Mouse (Mus musculus) CD4-positive naive resting alpha-beta T cell, adult 57 days (primary cell): ENCODE measurements around the gene Amigo1. TPM values are rescaled to one million over a fixed set of nuclear protein-coding genes. Genes with fewer than 3 reads are reported as not detected.

Source experiments
- total RNA-seq: library from RNA; stranded (reverse); gene quantifications from one replicate; pipeline ENCODE4 v1.2.4, GENCODE M21; 2023

Amigo1 gene
- total RNA-seq, result 2.4 TPM

GRCm38 (mm10) chr3:108186098-108187047 is at the start of gene Amigo1:
Gene Amigo1 (plus strand): TSS chr3:108186335.

GRCm38 (mm10) chr3:108145534-108146445 is 40.3 kb upstream of the Amigo1 start, which contains the start of gene Gnai3:
Gene Gnai3 (minus strand): TSS chr3:108146146.

GRCm38 (mm10) chr3:108154656-108155055 is 31.5 kb upstream of the Amigo1 start, which contains the start of gene Gpr61:
Gene Gpr61 (minus strand): TSS chr3:108154882.

GRCm38 (mm10) chr3:108200329-108201323 is 14.5 kb downstream of the Amigo1 start, which contains the start of gene Cyb561d1:
Gene Cyb561d1 (minus strand): TSS chr3:108201212.

GRCm38 (mm10) chr3:108210771-108211139 is 24.6 kb downstream of the Amigo1 start, which contains the start of gene Atxn7l2:
Gene Atxn7l2 (minus strand): TSS chr3:108210934.

GRCm38 (mm10) chr3:108226558-108227350 is 40.6 kb downstream of the Amigo1 start, which contains the start of gene Sypl2:
Gene Sypl2 (minus strand): TSS chr3:108226648.

Other genes starting within 250 kb of the Amigo1 start
- not detected for gene Gstm6, start 242.6 kb upstream of the Amigo1 start, total RNA-seq
- gene Gstm3, start 217.1 kb upstream of the Amigo1 start, total RNA-seq, result not detected
- 1.3 TPM for gene Gstm2, start 199.9 kb upstream of the Amigo1 start, total RNA-seq
- 9.4 TPM for gene Gstm1, start 168.4 kb upstream of the Amigo1 start, total RNA-seq
- 3.9 TPM for gene Gstm4, start 141.4 kb upstream of the Amigo1 start, total RNA-seq
- 33.1 TPM for gene Ampd2, start 99.7 kb upstream of the Amigo1 start, total RNA-seq
- not detected for gene Gnat2, start 93.5 kb upstream of the Amigo1 start, total RNA-seq
- 86.8 TPM for gene Gnai3, start 40.2 kb upstream of the Amigo1 start, total RNA-seq
- gene Gpr61, start 31.5 kb upstream of the Amigo1 start, total RNA-seq, result not detected
- gene Cyb561d1, start 14.9 kb downstream of the Amigo1 start, total RNA-seq, result 33.5 TPM
- gene Atxn7l2, start 24.6 kb downstream of the Amigo1 start, total RNA-seq, result 43.8 TPM
- not detected for gene Sypl2, start 40.3 kb downstream of the Amigo1 start, total RNA-seq
- 33.5 TPM for gene Psma5, start 70.6 kb downstream of the Amigo1 start, total RNA-seq
- gene Sort1, start 97.7 kb downstream of the Amigo1 start, total RNA-seq, result 1.3 TPM
- gene Mybphl, start 178.6 kb downstream of the Amigo1 start, total RNA-seq, result not detected
- gene Psrc1, start 197.5 kb downstream of the Amigo1 start, total RNA-seq, result 0.41 TPM
- gene Celsr2, start 229.2 kb downstream of the Amigo1 start, total RNA-seq, result 8.8 TPM